Mouse (Mus musculus) liver, postnatal 0 days (tissue): ENCODE measurements around the gene Amer2.

ENCODE experiments used
- CTCF ChIP-seq: sonication (generic); IDR thresholded peaks from 2 replicates; pipeline ENCODE4 v1.5.1; 2016; ENCODE audit warnings: antibody characterized with exemption, low read depth
- EP300 ChIP-seq: IDR thresholded peaks from 2 replicates; pipeline ENCODE4 v1.6.1; 2016; ENCODE audit warnings: antibody characterized with exemption, low read depth, mild to moderate bottlenecking

GRCm38 (mm10) chr14:60422920-60423319 lies 49.9 kb downstream of the Amer2 start:
- TF ChIP-seq CTCF (no peak), EP300 (no peak)
